Mouse (Mus musculus) embryonic fibroblast, embryonic 13.5 days (primary cell): ENCODE results near the gene Faxc.

Experiments used
- CTCF ChIP-seq: IDR thresholded peaks from 2 replicates; pipeline ENCODE4 v1.5.1; 2011; ENCODE audit warnings: mild to moderate bottlenecking, control low read depth, low read length, moderate library complexity, borderline replicate concordance; ENCODE audit not compliant: insufficient read depth
- POLR2A ChIP-seq: IDR thresholded peaks from 2 replicates; pipeline ENCODE4 v1.6.1; 2011; ENCODE audit warnings: low read depth, mild to moderate bottlenecking, control low read depth, low read length, moderate library complexity

- peak; percentile 52; the same call in 1 of the 2 replicates for TF ChIP-seq CTCF
- TF ChIP-seq POLR2A = no peak
Observed at GRCm38 (mm10) chr4:21957570-21958321, 26.6 kb downstream of the Faxc start.
